Mouse (Mus musculus) bone marrow macrophage, adult 2 months (primary cell): Measurements from ENCODE around the gene Crybg2.

Experiments used
- CTCF ChIP-seq: IDR thresholded peaks from 2 replicates; pipeline ENCODE4 v1.5.1; 2012; ENCODE audit warnings: low read depth, mild to moderate bottlenecking, low read length, moderate library complexity
- POLR2A ChIP-seq: IDR thresholded peaks from 2 replicates; pipeline ENCODE4 v1.6.1; 2012; ENCODE audit warnings: mild to moderate bottlenecking, low read depth, low read length, borderline replicate concordance

GRCm38 (mm10) chr4:134129482-134129881 lies 68.9 kb downstream of the Crybg2 start:
- TF ChIP-seq POLR2A (no peak), CTCF (no peak)
